Mouse (Mus musculus) MEL (cell line): Measurements from ENCODE around the gene Ptpn11.

ENCODE experiments used
- CTCF ChIP-seq, 3 experiments: IDR thresholded peaks in 2 of 3; conservative IDR thresholded peaks in 1 of 3; 2 replicates each; pipeline ENCODE4 v1.5.1; 2011 to 2012; ENCODE audit warnings: low read length in 3 of 3, low read depth in 2 of 3, mild to moderate bottlenecking in 2 of 3, improper control_type of control experiment in 1 of 3, inconsistent platforms in 1 of 3, mixed read lengths in 1 of 3, moderate library complexity in 1 of 3; ENCODE audit not compliant: control insufficient read depth in 1 of 3, insufficient read depth in 1 of 3, poor library complexity in 1 of 3, severe bottlenecking in 1 of 3
- POLR2A ChIP-seq, 2 experiments: IDR thresholded peaks; 2 replicates each; pipeline ENCODE4 v1.6.1; 2011 to 2012; ENCODE audit warnings: low read length in 2 of 2, mild to moderate bottlenecking in 2 of 2, control low read depth in 1 of 2, improper control_type of control experiment in 1 of 2, low read depth in 1 of 2, moderate library complexity in 1 of 2; ENCODE audit not compliant: control insufficient read depth in 1 of 2, insufficient read depth in 1 of 2, poor library complexity in 1 of 2
- SMC3 ChIP-seq: IDR thresholded peaks from 2 replicates; pipeline ENCODE4 v1.6.1; 2011; ENCODE audit warnings: low read depth, low read length, improper control_type of control experiment
- TAL1 ChIP-seq: IDR thresholded peaks from 2 replicates; pipeline ENCODE4 v1.6.1; 2012; ENCODE audit warnings: mild to moderate bottlenecking, inconsistent platforms, low read length, moderate library complexity, mixed read lengths
- ZMIZ1 ChIP-seq: IDR thresholded peaks from 2 replicates; pipeline ENCODE4 v1.6.1; 2012; ENCODE audit warnings: low read depth, mild to moderate bottlenecking, inconsistent platforms, low read length, improper control_type of control experiment, moderate library complexity

GRCm38 (mm10) chr5:121131801-121132200 is 59.4 kb downstream of the Ptpn11 start:
- TF ChIP-seq SMC3 (no peak), CTCF (IDR thresholded peaks at IDR 0.05 in 2 of 3, conservative IDR thresholded peaks at IDR 0.05 in 1 of 3; ENCODE audit: control insufficient read depth in 1 of 3, insufficient read depth in 1 of 3, low read depth in 2 of 3, low read length in 3 of 3, poor library complexity in 1 of 3, severe bottlenecking in 1 of 3) (no peak), TAL1 (no peak), POLR2A (IDR thresholded peaks at IDR 0.05; ENCODE audit: control insufficient read depth in 1 of 2, insufficient read depth in 1 of 2, low read depth in 1 of 2, low read length in 2 of 2, poor library complexity in 1 of 2) (no peak), ZMIZ1 (no peak)
